17 mouse cellular contexts compared by ENCODE assay signal in genomic region chr14:59819215-59820114, GRCm38 (mm10).
DNase-seq lines count a peak whose midpoint lies in the region; ATAC-seq lines count a peak whose summit lies in the region.
"Had no signal": no experiment of that assay in that cellular context is flagged by ENCODE, and none has a peak within 500 bp of the region (broad histone marks: within the 10 kb centered on the region; RNA-seq: fewer than 3 reads in every experiment).

No protein-coding gene starts in this region.

- intact Hi-C loops in gastrocnemius, postnatal 36 days (cut with DNase I): no loop called here

- H3K27ac ChIP-seq in forebrain, embryonic 12.5 days: peak overlapping the region; percentile 59; the same call in 1 of the 2 replicates
- no peak overlapping the region for H3K27ac ChIP-seq in forebrain, embryonic 11.5 days (ENCODE audit: low read depth, low read length)
- peak overlapping the region; percentile 77 for H3K27ac ChIP-seq in neural tube, embryonic 13.5 days (replicated peaks)
- H3K27ac ChIP-seq in hindbrain, embryonic 16.5 days (ENCODE audit: low read depth, low read length): no peak overlapping the region
- H3K27ac ChIP-seq in neural tube, embryonic 15.5 days (replicated peaks): no peak overlapping the region
- H3K27ac ChIP-seq: kidney, embryonic 15.5 days; limb, embryonic 15.5 days; liver, embryonic 14.5 days had no signal

- no peak for DNase-seq in forebrain, embryonic 11.5 days (ENCODE audit: low spot score)
- DNase-seq in neural tube, embryonic 10.5 days (ENCODE audit: extremely low spot score, low spot score): no peak
- DNase-seq in gastrocnemius, postnatal 36 days: no peak
- DNase-seq in kidney, postnatal 14 days: no peak
- DNase-seq: adrenal gland, postnatal 14 days; cerebellum, adult 9-10 months; layer of hippocampus, adult 9-11 months; lung, embryonic 14.5 days had no signal

- no peaks in the 10 kb centered on the region for H3K36me3 ChIP-seq in forebrain, embryonic 12.5 days (replicated peaks)
- no peaks in the 10 kb centered on the region for H3K36me3 ChIP-seq in forebrain, embryonic 11.5 days (ENCODE audit: control insufficient read depth, insufficient read depth, low read length)
- H3K36me3 ChIP-seq in neural tube, embryonic 13.5 days: no peaks in the 10 kb centered on the region
- no peaks in the 10 kb centered on the region for H3K36me3 ChIP-seq in hindbrain, embryonic 16.5 days (ENCODE audit: control insufficient read depth, insufficient read depth, low read length)
- no peaks in the 10 kb centered on the region for H3K36me3 ChIP-seq in neural tube, embryonic 15.5 days
- H3K36me3 ChIP-seq: kidney, embryonic 15.5 days; limb, embryonic 15.5 days had no signal

- H3K4me1 ChIP-seq in forebrain, embryonic 12.5 days: peaks cover 13% of the 10 kb centered on the region
- H3K4me1 ChIP-seq in forebrain, embryonic 11.5 days (replicated peaks; ENCODE audit: control insufficient read depth, insufficient read depth, low read length): no peaks in the 10 kb centered on the region
- peaks cover 14% of the 10 kb centered on the region for H3K4me1 ChIP-seq in neural tube, embryonic 13.5 days (replicated peaks)
- H3K4me1 ChIP-seq in hindbrain, embryonic 16.5 days (ENCODE audit: control insufficient read depth, insufficient read depth, low read depth, low read length): peaks cover 11% of the 10 kb centered on the region
- H3K4me1 ChIP-seq in neural tube, embryonic 15.5 days: peaks cover 12% of the 10 kb centered on the region
- H3K4me1 ChIP-seq: kidney, embryonic 15.5 days had no signal

- WGBS in forebrain, embryonic 12.5 days: 48% methylated on average over 5 of the region's 5 CpGs
- WGBS in forebrain, embryonic 11.5 days: 69% methylated on average over 5 of the region's 5 CpGs
- 39% methylated on average over 5 of the region's 5 CpGs for WGBS in neural tube, embryonic 13.5 days
- 20% methylated on average over 5 of the region's 5 CpGs for WGBS in hindbrain, embryonic 16.5 days
- 21% methylated on average over 5 of the region's 5 CpGs for WGBS in neural tube, embryonic 15.5 days

- H3K9me3 ChIP-seq in forebrain, embryonic 12.5 days: no peaks in the 10 kb centered on the region
- H3K9me3 ChIP-seq in forebrain, embryonic 11.5 days (ENCODE audit: control insufficient read depth, low read length): no peaks in the 10 kb centered on the region
- H3K9me3 ChIP-seq in neural tube, embryonic 13.5 days: peaks cover 6% of the 10 kb centered on the region; the same call in 1 of the 2 replicates
- H3K9me3 ChIP-seq in hindbrain, embryonic 16.5 days (ENCODE audit: control insufficient read depth, low read length): peaks cover 4% of the 10 kb centered on the region; the same call in 1 of the 2 replicates
- 0 out of 2 replicates have a peak, but pooled peaks cover 4% of the 10 kb centered on the region for H3K9me3 ChIP-seq in neural tube, embryonic 15.5 days (replicated peaks)
- H3K9me3 ChIP-seq: limb, embryonic 15.5 days had no signal

- no peak overlapping the region for H3K9ac ChIP-seq in forebrain, embryonic 12.5 days
- H3K9ac ChIP-seq in forebrain, embryonic 11.5 days (ENCODE audit: low read length): no peak overlapping the region
- H3K9ac ChIP-seq in neural tube, embryonic 13.5 days: 0 out of 2 replicates have a peak overlapping the region, but pooled peaks have one; percentile 22
- no peak overlapping the region for H3K9ac ChIP-seq in hindbrain, embryonic 16.5 days (ENCODE audit: low read depth, low read length)
- H3K9ac ChIP-seq in neural tube, embryonic 15.5 days (replicated peaks): no peak overlapping the region
- H3K9ac ChIP-seq: kidney, embryonic 15.5 days; limb, embryonic 15.5 days; liver, embryonic 14.5 days; lung, embryonic 14.5 days had no signal

- H3K27me3 ChIP-seq in forebrain, embryonic 12.5 days: 0 out of 2 replicates have a peak, but pooled peaks cover 6% of the 10 kb centered on the region
- H3K27me3 ChIP-seq in forebrain, embryonic 11.5 days (ENCODE audit: control insufficient read depth, insufficient read depth, low read length): no peaks in the 10 kb centered on the region
- no peaks in the 10 kb centered on the region for H3K27me3 ChIP-seq in neural tube, embryonic 13.5 days
- H3K27me3 ChIP-seq in hindbrain, embryonic 16.5 days (replicated peaks; ENCODE audit: control insufficient read depth, insufficient read depth, low read length): no peaks in the 10 kb centered on the region
- no peaks in the 10 kb centered on the region for H3K27me3 ChIP-seq in neural tube, embryonic 15.5 days (replicated peaks)
- H3K27me3 ChIP-seq: kidney, embryonic 15.5 days had no signal

- no peak overlapping the region for H3K4me2 ChIP-seq in forebrain, embryonic 12.5 days
- no peak overlapping the region for H3K4me2 ChIP-seq in forebrain, embryonic 11.5 days (ENCODE audit: low read depth, low read length, severe bottlenecking)
- no peak overlapping the region for H3K4me2 ChIP-seq in neural tube, embryonic 13.5 days
- H3K4me2 ChIP-seq in hindbrain, embryonic 16.5 days (ENCODE audit: low read length): no peak overlapping the region
- no peak overlapping the region for H3K4me2 ChIP-seq in neural tube, embryonic 15.5 days
- H3K4me2 ChIP-seq: heart, embryonic 11.5 days; kidney, embryonic 15.5 days; limb, embryonic 15.5 days; lung, embryonic 14.5 days had no signal

- H3K4me3 ChIP-seq in forebrain, embryonic 12.5 days (replicated peaks): no peak overlapping the region
- H3K4me3 ChIP-seq in forebrain, embryonic 11.5 days (ENCODE audit: low read depth, low read length): no peak overlapping the region
- H3K4me3 ChIP-seq in neural tube, embryonic 13.5 days: no peak overlapping the region
- no peak overlapping the region for H3K4me3 ChIP-seq in hindbrain, embryonic 16.5 days (ENCODE audit: low read length)
- no peak overlapping the region for H3K4me3 ChIP-seq in neural tube, embryonic 15.5 days (replicated peaks)
- H3K4me3 ChIP-seq: kidney, embryonic 15.5 days; limb, embryonic 15.5 days had no signal

- peak; percentile 64; the same call in 1 of the 2 replicates for ATAC-seq in forebrain, embryonic 12.5 days (ENCODE audit: low FRiP score)
- ATAC-seq in forebrain, embryonic 11.5 days (replicated peaks; ENCODE audit: low FRiP score): no peak
- ATAC-seq in neural tube, embryonic 13.5 days (ENCODE audit: low read depth): peak; percentile 76
- peak; percentile 40; the same call in 1 of the 2 replicates for ATAC-seq in hindbrain, embryonic 16.5 days
- ATAC-seq in neural tube, embryonic 15.5 days (ENCODE audit: low FRiP score): 0 out of 2 replicates have a peak, but pooled peaks have one; percentile 43
- ATAC-seq: intestine, postnatal 0 days had no signal

Comparison
In these comparisons a context has a peak if more than half of its experiments do, and no peak if none do; other contexts are left out.
1. H3K27ac ChIP-seq: peak in forebrain, embryonic 12.5 days (single experiment) and neural tube, embryonic 13.5 days (single experiment); none in forebrain, embryonic 11.5 days (single experiment), hindbrain, embryonic 16.5 days (single experiment) and neural tube, embryonic 15.5 days (single experiment).